Mouse (Mus musculus): ENCODE results near the gene Drp2. TPM values are rescaled to one million over a fixed set of nuclear protein-coding genes. Genes with fewer than 3 reads are reported as not detected.

Gene Drp2
- polyA plus RNA-seq (2014; fragmentation: Nextera tagmentation; extraction: Ambion mirVana), result 6.5 and 8.4 TPM in 2 replicates

- no peaks in the 10 kb centered on the region for H3K36me3 ChIP-seq (ENCODE audit: control insufficient read depth, insufficient read depth, low read length)
- H3K9ac ChIP-seq (ENCODE audit: low read depth, low read length), result peak within 1 kb of the TSS; percentile 42; the same call in 1 of the 2 replicates
- H3K4me1 ChIP-seq (replicated peaks; ENCODE audit: control insufficient read depth, insufficient read depth, low read length), result no peaks in the 10 kb centered on the region
- H3K9me3 ChIP-seq (ENCODE audit: control insufficient read depth, low read length), result no peaks in the 10 kb centered on the region
- H3K4me3 ChIP-seq (ENCODE audit: low read depth, low read length), result peak within 1 kb of the TSS; percentile 31
- H3K27me3 ChIP-seq (ENCODE audit: control insufficient read depth, insufficient read depth, low read length), result no peaks in the 10 kb centered on the region; the same call in 1 of the 2 replicates
- 20% methylated on average over 14 of the region's 15 CpGs for WGBS
- peak within 1 kb of the TSS; percentile 44 for H3K4me2 ChIP-seq (replicated peaks; ENCODE audit: low read depth, low read length)
- DNase-seq (ENCODE audit: low spot score) (peak; percentile 51), ATAC-seq (ENCODE audit: low FRiP score) (peak; percentile 81)
- H3K27ac ChIP-seq (ENCODE audit: low read depth, low read length), result 0 out of 2 replicates have a peak within 1 kb of the TSS, but pooled peaks have one; percentile 30
Measured at GRCm38 (mm10) chrX:134403863-134404583, at the start of gene Drp2. Gene Drp2, plus strand, starts transcription at chrX:134404551.

GRCm38 (mm10) chrX:134359336-134359735 lies 45.0 kb upstream of the Drp2 start:
- Histone ChIP-seq H3K9ac (ENCODE audit: low read depth, low read length) (no peak overlapping the region), H3K36me3 (ENCODE audit: control insufficient read depth, insufficient read depth, low read length) (no peaks in the 10 kb centered on the region), H3K27me3 (ENCODE audit: control insufficient read depth, insufficient read depth, low read length) (no peaks in the 10 kb centered on the region), H3K27ac (ENCODE audit: low read depth, low read length) (no peak overlapping the region), H3K4me2 (replicated peaks; ENCODE audit: low read depth, low read length) (no peak overlapping the region), H3K4me3 (ENCODE audit: low read depth, low read length) (no peak overlapping the region), H3K9me3 (ENCODE audit: control insufficient read depth, low read length) (no peaks in the 10 kb centered on the region), H3K4me1 (replicated peaks; ENCODE audit: control insufficient read depth, insufficient read depth, low read length) (no peaks in the 10 kb centered on the region)
- WGBS, result 85% methylated on average over 4 of the region's 4 CpGs
- no peak for DNase-seq (ENCODE audit: low spot score)
- ATAC-seq (ENCODE audit: low FRiP score), result no peak

- no peak overlapping the region for H3K9ac ChIP-seq (ENCODE audit: low read depth, low read length)
- H3K27ac ChIP-seq (ENCODE audit: low read depth, low read length), result no peak overlapping the region
- H3K9me3 ChIP-seq (ENCODE audit: control insufficient read depth, low read length), result no peaks in the 10 kb centered on the region
- no peaks in the 10 kb centered on the region for H3K27me3 ChIP-seq (ENCODE audit: control insufficient read depth, insufficient read depth, low read length)
- H3K4me3 ChIP-seq (ENCODE audit: low read depth, low read length), result no peak overlapping the region
- no peaks in the 10 kb centered on the region for H3K4me1 ChIP-seq (replicated peaks; ENCODE audit: control insufficient read depth, insufficient read depth, low read length)
- no peak overlapping the region for H3K4me2 ChIP-seq (replicated peaks; ENCODE audit: low read depth, low read length)
- no peak for ATAC-seq (ENCODE audit: low FRiP score)
- DNase-seq (ENCODE audit: low spot score), result no peak
- 96% methylated on average over 4 of the region's 4 CpGs for WGBS
- no peaks in the 10 kb centered on the region for H3K36me3 ChIP-seq (ENCODE audit: control insufficient read depth, insufficient read depth, low read length)
Measured at GRCm38 (mm10) chrX:134362156-134362555, 42.2 kb upstream of the Drp2 start.

- H3K9me3 ChIP-seq (ENCODE audit: control insufficient read depth, low read length), result no peaks in the 10 kb centered on the region
- no peak overlapping the region for H3K4me2 ChIP-seq (replicated peaks; ENCODE audit: low read depth, low read length)
- H3K27ac ChIP-seq (ENCODE audit: low read depth, low read length), result no peak overlapping the region
- no peak overlapping the region for H3K9ac ChIP-seq (ENCODE audit: low read depth, low read length)
- no peaks in the 10 kb centered on the region for H3K36me3 ChIP-seq (ENCODE audit: control insufficient read depth, insufficient read depth, low read length)
- 82% methylated on average over 1 of the region's 1 CpGs for WGBS
- DNase-seq (ENCODE audit: low spot score) (no peak), ATAC-seq (ENCODE audit: low FRiP score) (no peak)
- H3K4me1 ChIP-seq (replicated peaks; ENCODE audit: control insufficient read depth, insufficient read depth, low read length), result no peaks in the 10 kb centered on the region
- H3K27me3 ChIP-seq (ENCODE audit: control insufficient read depth, insufficient read depth, low read length), result no peaks in the 10 kb centered on the region
- no peak overlapping the region for H3K4me3 ChIP-seq (ENCODE audit: low read depth, low read length)
Measured at GRCm38 (mm10) chrX:134365421-134365820, 38.9 kb upstream of the Drp2 start.

- H3K36me3 ChIP-seq (ENCODE audit: control insufficient read depth, insufficient read depth, low read length), result no peaks in the 10 kb centered on the region
- H3K9ac ChIP-seq (ENCODE audit: low read depth, low read length), result no peak overlapping the region
- no peaks in the 10 kb centered on the region for H3K4me1 ChIP-seq (replicated peaks; ENCODE audit: control insufficient read depth, insufficient read depth, low read length)
- no peak overlapping the region for H3K4me2 ChIP-seq (replicated peaks; ENCODE audit: low read depth, low read length)
- no peak overlapping the region for H3K27ac ChIP-seq (ENCODE audit: low read depth, low read length)
- WGBS, result 89% methylated on average over 3 of the region's 3 CpGs
- no peaks in the 10 kb centered on the region for H3K9me3 ChIP-seq (ENCODE audit: control insufficient read depth, low read length)
- DNase-seq (ENCODE audit: low spot score), result no peak
- no peak overlapping the region for H3K4me3 ChIP-seq (ENCODE audit: low read depth, low read length)
- ATAC-seq (ENCODE audit: low FRiP score), result no peak
- no peaks in the 10 kb centered on the region for H3K27me3 ChIP-seq (ENCODE audit: control insufficient read depth, insufficient read depth, low read length)
Measured at GRCm38 (mm10) chrX:134366547-134366946, 37.8 kb upstream of the Drp2 start.

- H3K36me3 ChIP-seq (ENCODE audit: control insufficient read depth, insufficient read depth, low read length), result no peaks in the 10 kb centered on the region
- no peak overlapping the region for H3K9ac ChIP-seq (ENCODE audit: low read depth, low read length)
- H3K4me3 ChIP-seq (ENCODE audit: low read depth, low read length), result no peak overlapping the region
- H3K4me2 ChIP-seq (replicated peaks; ENCODE audit: low read depth, low read length), result no peak overlapping the region
- H3K27me3 ChIP-seq (ENCODE audit: control insufficient read depth, insufficient read depth, low read length), result no peaks in the 10 kb centered on the region
- no peaks in the 10 kb centered on the region for H3K4me1 ChIP-seq (replicated peaks; ENCODE audit: control insufficient read depth, insufficient read depth, low read length)
- WGBS, result 6% methylated on average over 2 of the region's 2 CpGs
- DNase-seq (ENCODE audit: low spot score) (peak; percentile 7), ATAC-seq (ENCODE audit: low FRiP score) (no peak)
- no peaks in the 10 kb centered on the region for H3K9me3 ChIP-seq (ENCODE audit: control insufficient read depth, low read length)
- H3K27ac ChIP-seq (ENCODE audit: low read depth, low read length), result no peak overlapping the region
Measured at GRCm38 (mm10) chrX:134371279-134371678, 33.1 kb upstream of the Drp2 start.

GRCm38 (mm10) chrX:134374190-134374589 lies 30.2 kb upstream of the Drp2 start:
- no peaks in the 10 kb centered on the region for H3K36me3 ChIP-seq (ENCODE audit: control insufficient read depth, insufficient read depth, low read length)
- H3K27me3 ChIP-seq (ENCODE audit: control insufficient read depth, insufficient read depth, low read length), result no peaks in the 10 kb centered on the region
- no peak overlapping the region for H3K27ac ChIP-seq (ENCODE audit: low read depth, low read length)
- H3K4me1 ChIP-seq (replicated peaks; ENCODE audit: control insufficient read depth, insufficient read depth, low read length), result no peaks in the 10 kb centered on the region
- H3K9ac ChIP-seq (ENCODE audit: low read depth, low read length), result no peak overlapping the region
- DNase-seq (ENCODE audit: low spot score) (no peak), ATAC-seq (ENCODE audit: low FRiP score) (no peak)
- H3K4me2 ChIP-seq (replicated peaks; ENCODE audit: low read depth, low read length), result no peak overlapping the region
- WGBS, result 57% methylated on average over 1 of the region's 1 CpGs
- H3K9me3 ChIP-seq (ENCODE audit: control insufficient read depth, low read length), result no peaks in the 10 kb centered on the region
- no peak overlapping the region for H3K4me3 ChIP-seq (ENCODE audit: low read depth, low read length)

- 88% methylated on average over 6 of the region's 6 CpGs for WGBS
- Histone ChIP-seq H3K9ac (ENCODE audit: low read depth, low read length) (no peak overlapping the region), H3K9me3 (ENCODE audit: control insufficient read depth, low read length) (no peaks in the 10 kb centered on the region), H3K27ac (ENCODE audit: low read depth, low read length) (no peak overlapping the region), H3K4me2 (replicated peaks; ENCODE audit: low read depth, low read length) (no peak overlapping the region), H3K4me3 (ENCODE audit: low read depth, low read length) (no peak overlapping the region), H3K36me3 (ENCODE audit: control insufficient read depth, insufficient read depth, low read length) (no peaks in the 10 kb centered on the region), H3K4me1 (replicated peaks; ENCODE audit: control insufficient read depth, insufficient read depth, low read length) (no peaks in the 10 kb centered on the region), H3K27me3 (ENCODE audit: control insufficient read depth, insufficient read depth, low read length) (no peaks in the 10 kb centered on the region)
- ATAC-seq (ENCODE audit: low FRiP score) (no peak), DNase-seq (ENCODE audit: low spot score) (no peak)
Measured at GRCm38 (mm10) chrX:134384896-134385295, 19.5 kb upstream of the Drp2 start.

GRCm38 (mm10) chrX:134398972-134399371 lies 5.4 kb upstream of the Drp2 start:
- no peak for ATAC-seq (ENCODE audit: low FRiP score)
- no peak overlapping the region for H3K4me2 ChIP-seq (replicated peaks; ENCODE audit: low read depth, low read length)
- no peak overlapping the region for H3K4me3 ChIP-seq (ENCODE audit: low read depth, low read length)
- no peaks in the 10 kb centered on the region for H3K4me1 ChIP-seq (replicated peaks; ENCODE audit: control insufficient read depth, insufficient read depth, low read length)
- H3K27ac ChIP-seq (ENCODE audit: low read depth, low read length), result no peak overlapping the region
- no peaks in the 10 kb centered on the region for H3K36me3 ChIP-seq (ENCODE audit: control insufficient read depth, insufficient read depth, low read length)
- H3K27me3 ChIP-seq (ENCODE audit: control insufficient read depth, insufficient read depth, low read length), result no peaks in the 10 kb centered on the region
- WGBS, result 70% methylated on average over 2 of the region's 2 CpGs
- no peaks in the 10 kb centered on the region for H3K9me3 ChIP-seq (ENCODE audit: control insufficient read depth, low read length)
- DNase-seq (ENCODE audit: low spot score), result no peak
- H3K9ac ChIP-seq (ENCODE audit: low read depth, low read length), result no peak overlapping the region
